Mouse (Mus musculus) adrenal gland, adult (tissue): ENCODE measurements around the gene Rims1.

Source experiments
- DNase-seq, 2 experiments: peaks; one replicate each; pipeline ENCODE4 v3.0.0; 2022 to 2023; ENCODE audit warnings: low spot score in 1 of 2; ENCODE audit not compliant: inconsistent age in 2 of 2

Gene Rims1

DNA sequence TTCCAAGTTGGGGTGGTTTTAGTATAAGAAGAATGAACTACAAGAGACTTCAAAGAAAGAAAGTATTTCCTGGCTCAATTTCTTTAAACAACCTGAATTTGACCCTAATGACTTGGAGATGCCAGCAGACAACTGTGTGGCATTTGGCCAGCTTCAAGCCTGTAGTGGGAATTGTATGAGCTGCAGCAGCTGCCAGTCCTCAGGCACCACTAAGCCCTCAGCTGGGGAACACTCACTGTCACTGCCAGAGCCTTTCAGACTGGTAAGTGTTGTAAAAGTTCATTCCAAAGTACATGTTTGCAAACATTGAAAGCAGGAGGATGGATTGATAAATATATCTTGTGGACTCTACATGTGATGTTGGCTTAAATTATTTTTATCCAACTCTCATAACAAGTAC lies 211.0 kb downstream of the Rims1 start:
- DNase-seq = no peak

DNA sequence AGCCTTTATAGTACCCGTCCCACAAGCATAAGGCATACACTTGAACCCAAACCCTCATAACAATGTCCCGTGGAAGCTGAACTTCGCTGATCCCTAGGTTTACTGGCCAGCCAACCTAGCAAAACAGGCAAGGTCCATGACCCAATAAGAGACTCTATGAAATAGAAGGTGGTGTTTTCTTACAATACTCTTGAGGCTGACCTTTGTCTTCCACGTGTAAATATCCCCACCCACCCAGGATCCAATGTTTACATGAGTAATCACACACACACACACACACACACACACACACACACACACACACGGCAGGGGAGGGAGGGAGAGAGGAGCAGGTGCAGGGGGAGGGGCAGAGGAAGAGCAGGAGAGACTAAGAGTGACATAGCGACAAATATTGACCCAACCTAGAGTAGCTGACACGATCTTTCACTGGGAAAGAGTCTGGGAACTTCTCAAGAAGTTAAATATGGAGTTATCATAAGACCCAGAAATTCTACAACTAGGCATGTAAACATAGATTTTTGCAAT lies 217.9 kb downstream of the Rims1 start:
- no peak for DNase-seq

DNA sequence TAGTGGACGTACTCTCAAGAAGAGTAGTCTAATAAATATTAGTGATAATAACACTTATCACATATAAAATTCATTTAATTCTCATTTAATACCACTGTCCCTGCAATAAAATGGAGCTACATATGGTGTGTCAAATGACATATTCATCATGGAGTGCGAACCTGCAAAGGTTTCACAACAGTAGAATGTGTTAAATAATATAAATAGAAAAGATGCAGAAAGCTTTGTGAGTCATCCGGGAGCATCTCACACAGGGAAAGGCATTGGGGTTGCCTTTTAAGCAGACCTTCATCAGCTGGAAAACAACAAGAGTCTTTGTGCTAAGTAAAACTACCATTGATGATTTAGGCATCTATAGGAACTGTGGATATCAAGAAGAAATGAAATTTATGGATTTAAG lies 220.2 kb downstream of the Rims1 start:
- DNase-seq = no peak

DNA sequence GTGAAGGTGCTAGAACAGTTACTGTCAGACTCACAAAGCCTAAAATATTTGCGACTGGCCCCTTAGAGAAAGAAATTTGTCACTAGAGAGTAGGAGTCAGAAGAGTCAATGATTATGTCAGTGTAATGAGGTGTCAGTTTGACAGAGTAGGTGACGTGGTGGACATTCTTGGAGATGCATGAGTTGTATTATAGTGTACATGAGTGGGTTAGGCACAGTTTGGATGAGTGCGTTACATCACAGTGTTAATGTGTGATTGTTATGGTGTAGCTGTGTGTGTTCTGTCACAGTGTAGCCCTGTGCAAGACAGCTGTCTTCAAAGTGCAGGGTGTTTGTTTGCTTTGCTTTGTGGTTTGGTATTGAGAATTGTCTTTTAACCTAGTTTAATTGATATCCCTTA lies 226.3 kb downstream of the Rims1 start:
- DNase-seq = no peak

DNA sequence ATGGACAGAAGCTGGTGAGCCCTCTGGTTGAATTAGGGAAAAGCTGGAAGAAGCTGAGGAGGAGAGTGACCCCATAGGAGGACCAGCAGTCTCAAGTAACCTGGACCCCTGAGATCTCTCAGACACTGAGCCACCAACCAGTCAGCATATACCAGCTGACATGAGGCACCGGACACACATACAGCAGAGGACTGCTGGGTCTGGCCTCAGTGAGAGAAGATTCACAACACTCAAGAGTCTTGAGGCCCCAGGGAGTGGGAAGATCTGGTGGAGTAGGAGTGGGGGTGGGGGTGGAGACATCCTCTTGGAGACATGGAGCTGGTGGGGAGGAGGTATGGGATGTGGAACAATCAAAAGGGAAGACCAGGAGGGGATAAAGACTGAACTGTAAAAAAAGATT lies 233.1 kb downstream of the Rims1 start:
- no peak for DNase-seq

DNA sequence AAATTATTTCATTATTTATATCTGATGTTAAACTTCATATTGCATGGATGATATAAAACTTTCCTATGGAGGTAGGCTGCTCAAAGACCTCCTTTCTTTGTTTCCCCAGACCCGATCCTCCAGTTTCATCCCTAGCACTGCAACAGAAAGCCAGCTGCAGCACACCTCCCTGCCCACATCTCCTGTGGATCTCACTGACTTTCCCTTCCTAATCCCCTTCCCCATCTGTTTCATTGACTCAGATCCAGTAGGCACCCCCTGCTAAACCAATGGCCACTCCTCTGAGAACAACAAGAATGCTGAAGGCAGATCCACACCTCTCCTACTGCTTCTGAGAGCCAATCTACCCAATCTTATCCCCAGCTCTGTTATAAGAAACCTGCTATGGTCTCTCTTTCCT lies 259.5 kb downstream of the Rims1 start:
- no peak for DNase-seq

DNA sequence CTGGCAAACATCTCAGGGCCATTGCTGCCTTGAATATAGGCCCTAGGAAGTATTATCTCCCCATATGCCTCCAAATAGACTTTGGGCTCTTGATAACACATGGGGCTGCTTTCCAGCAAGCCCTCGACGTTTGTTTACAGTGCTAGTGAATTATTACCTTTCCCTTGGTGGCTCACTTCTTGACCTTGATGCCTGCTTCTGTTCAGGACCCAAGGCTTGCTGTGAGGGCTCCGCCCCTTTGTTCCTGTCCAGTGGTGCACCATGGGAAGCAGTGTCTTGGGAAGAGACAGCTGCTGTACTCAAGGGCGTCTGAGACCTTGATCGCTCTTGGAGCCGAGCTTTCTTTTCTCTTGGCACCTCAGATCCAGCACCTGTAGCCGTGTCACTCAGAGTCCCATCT lies 267.7 kb downstream of the Rims1 start:
- DNase-seq = no peak

DNA sequence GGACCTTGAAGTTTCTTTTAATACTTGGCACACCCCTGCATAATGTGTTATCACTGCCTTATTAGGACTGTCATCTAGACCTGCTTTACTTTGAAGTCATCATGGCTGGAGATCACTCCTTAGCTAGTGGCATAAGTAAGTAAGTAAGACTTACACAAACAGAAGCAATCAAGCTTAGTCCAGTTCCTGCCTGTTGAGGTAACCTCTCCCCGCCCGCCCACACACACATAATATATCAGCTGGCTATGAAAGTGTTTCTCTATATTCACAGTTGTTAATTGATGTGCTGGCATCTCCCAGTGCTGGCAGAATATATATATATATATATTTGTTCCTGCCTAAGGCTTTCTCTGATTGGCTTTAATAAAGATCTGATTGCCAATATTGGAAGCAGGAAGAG lies 269.0 kb downstream of the Rims1 start:
- no peak for DNase-seq

DNA sequence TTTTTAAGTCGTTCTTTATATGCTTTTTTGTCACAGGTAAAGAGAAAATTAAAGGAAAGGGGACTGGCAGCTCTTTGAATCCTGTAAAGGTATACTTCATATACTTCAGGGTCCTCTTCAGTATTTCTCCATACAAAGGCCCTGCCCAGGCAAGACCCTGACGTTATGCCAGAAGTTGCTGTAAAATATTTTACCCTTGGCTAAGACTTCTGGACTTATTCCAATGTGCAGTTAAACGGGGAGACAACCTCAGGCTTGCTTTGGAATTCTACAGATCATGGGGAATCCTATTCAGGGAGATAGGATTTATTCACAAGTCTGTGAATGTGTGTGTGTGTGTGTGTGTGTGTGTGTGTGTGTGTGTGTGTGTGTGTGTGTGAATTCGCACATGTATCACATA lies 270.7 kb downstream of the Rims1 start:
- no peak for DNase-seq

DNA sequence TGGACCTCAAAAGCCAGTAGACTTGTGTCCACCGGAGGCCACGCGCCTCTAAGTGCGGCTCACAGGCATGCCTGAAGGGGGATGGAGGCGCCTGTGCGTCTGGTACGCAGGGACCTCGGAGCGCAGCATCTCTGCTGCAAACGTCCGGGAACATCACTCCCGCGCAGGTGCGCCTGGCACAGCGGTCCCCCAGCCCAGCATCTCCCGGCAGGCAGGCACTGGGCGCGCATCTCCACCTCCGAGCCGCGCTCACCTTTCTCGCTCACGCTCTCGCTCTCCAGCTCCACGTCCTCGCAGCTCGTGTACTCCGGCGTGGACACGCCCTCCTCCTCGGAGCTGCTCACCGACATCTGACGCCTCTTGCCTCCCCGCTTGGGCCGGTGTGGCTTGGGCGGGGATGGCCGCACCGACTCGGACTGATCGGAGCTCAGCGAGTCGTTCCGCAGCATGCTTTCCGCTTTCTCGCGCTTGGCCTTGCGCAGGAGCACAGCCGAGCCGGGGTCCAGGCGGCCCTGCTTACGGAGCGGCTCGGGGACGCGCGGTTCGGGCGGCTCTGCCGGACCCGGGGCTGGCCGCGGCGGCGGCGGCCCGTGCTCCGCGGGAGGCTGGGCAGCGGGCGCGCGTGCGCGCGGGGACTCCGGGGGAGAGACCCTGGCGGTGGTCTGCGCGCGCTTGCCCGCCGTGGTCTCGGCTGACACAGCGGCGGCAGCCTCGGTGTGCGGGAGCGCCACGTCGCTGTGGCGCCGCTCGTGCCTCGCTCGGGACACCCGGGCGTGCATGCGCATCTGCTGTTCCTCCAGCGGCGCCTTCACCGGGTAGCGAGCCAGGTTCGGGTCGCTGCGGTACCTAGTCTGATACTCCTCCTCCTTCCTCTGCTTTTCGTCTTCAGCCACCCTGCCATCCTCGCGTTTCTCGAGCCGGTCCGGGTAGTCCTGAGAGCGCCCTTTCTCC lies 272.4 kb downstream of the Rims1 start:
- no peak for DNase-seq

DNA sequence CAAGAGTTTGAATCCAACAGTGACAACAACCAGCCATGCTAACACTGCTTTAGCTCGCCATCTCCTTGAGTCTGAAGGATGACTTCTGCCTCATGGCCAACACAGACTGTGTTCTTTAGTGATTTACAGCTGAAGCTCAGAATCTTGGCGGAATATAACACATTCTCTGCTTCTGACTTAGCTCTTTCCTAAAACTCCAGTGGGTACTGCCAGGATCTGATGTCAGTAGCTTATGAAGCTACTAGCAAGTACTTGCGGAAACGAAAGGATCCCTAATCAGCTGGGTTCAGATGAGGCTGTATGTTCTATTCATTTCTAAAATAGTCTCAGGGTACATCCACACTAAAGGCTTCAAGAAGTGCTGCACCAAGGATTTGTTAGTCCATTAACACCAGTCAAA lies 290.7 kb downstream of the Rims1 start:
- no peak for DNase-seq

DNA sequence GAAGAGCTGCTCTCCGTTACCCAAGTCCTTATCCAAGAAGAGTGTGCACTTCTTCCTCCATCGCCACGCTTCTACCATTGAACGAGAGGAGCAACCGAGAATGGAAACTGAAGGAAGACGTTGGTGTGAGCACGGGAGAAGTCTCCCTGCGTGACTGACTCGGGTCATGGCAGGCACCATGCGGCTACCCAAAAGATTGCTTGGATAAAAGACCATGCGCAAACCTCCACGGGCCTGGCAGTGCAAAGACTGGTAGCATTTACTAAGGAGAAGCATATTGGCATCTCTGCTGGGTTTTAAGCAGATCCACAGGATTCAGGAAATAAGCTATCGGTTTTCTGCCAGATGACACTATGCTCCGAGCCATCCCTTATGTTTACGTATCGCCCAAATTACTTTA lies 293.4 kb downstream of the Rims1 start:
- DNase-seq = no peak

DNA sequence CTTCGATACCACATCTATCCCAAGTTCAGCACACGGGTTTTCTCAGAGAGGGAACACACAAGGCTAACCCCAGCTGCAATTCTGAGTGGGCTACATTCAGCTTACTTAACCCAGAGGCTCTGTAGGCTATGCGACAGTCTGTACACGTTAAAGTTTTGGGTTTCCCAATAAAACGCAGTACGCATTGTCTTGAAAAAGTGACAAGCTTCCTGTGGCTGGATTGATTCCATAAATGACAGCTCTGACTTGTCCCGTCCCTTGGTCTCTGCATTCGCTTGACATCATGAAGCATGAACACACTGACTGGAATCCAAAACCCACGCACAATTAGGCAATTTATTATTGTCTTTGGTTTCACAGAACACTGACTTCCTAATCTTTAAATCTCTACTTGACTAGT lies 294.2 kb downstream of the Rims1 start:
- no peak for DNase-seq

DNA sequence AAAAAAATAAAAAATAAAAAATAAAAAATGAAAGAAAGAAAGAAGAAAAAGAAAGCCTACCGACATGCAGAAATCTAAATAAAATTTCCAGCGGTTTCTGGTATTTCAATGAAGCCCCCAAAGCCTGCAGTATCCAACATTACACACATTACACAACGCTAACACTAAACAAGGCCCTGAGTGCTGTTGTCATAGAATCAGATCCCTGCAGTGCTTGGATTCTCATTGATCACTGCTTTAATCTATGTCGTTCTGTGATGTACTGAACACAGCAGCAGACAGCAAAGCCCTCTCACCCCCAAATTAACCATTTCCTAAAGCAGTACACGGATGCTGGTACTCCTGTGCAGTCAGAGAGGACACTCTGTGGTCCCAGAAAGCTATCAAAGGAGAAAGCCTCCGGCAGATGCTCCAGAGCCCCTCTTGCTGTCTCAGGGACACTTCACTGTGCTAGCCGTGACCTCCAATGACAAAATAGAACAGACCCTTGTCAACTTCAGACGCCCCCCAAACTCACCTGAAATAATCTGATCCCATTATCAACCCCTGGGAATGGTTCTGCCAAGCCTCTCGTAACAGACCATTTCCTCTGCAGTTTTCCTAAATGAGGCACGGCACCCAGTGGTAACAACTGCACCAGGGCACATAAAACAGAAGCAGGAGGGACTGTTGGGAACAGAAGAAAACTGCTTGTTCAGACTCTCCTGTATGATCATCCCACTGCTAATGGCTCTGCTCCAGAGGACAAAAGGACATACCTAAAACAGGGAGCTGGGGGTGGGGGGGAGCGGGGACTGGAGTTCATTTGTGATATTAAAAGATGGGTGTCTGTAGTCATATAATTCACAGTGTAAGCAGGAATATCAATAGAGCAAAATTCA lies 296.8 kb downstream of the Rims1 start:
- no peak for DNase-seq

DNA sequence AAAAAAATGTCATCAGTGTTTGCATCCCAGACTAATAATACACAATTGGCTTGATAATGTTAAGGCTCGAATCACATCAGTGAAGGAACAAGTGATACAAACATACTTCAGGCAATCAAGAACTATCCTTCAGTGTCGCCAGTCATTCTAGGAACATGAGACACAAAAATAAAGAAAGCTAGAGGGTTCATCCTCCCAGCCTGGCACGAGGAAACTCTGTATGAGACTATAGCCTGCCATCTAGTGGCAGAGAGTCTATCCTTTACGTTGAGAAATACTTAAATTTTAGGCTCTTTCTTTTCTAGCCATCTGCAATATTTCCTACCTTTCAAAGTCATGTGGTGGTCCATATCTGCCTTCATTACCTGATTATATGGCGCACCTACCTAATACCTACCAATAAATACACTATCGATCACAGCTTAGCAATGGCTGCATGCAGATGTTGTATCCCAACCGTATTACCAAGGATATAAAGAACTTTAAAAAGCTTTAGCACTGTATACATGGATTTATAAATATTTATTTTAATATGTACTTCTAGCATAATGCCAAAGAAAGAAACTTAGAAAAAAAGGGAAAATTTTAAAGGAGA lies 318.4 kb downstream of the Rims1 start:
- DNase-seq = no peak

DNA sequence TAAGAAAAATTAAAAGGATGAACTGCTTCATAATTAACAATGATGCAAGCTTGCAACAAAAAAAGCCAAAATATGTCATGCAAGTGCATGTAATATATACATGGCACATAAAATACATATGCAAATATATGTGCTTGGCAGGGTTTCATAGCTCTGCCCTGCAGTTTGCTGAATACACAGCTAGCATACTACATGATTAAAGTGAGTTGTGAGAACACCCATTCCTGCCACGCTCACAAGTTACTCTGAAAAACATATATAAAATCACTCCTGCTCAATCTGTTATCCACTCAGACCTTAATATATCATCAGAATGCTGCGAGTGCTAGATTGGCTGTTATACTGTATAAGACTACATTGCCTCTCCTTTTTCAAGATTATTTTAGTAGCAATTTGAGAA lies 329.6 kb downstream of the Rims1 start:
- DNase-seq = no peak

DNA sequence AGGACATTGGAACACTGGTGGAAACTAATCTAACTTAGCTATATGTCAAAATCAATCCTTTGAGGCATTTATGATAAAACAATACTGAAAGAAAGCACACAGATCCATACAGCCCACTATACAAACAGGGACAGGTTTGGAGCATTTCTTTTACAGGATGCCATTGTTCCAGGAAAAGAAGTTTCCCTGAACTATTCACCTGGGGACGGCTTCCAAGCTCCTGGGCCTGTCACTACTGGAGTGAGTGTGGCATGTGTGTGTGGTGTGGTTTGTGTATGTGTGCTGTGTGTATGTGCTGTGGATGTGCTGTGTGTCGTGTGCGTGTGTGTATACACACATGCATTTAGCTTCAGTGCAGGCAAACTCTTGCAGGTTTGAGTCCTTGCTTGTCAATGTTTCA lies 338.8 kb downstream of the Rims1 start:
- no peak for DNase-seq

DNA sequence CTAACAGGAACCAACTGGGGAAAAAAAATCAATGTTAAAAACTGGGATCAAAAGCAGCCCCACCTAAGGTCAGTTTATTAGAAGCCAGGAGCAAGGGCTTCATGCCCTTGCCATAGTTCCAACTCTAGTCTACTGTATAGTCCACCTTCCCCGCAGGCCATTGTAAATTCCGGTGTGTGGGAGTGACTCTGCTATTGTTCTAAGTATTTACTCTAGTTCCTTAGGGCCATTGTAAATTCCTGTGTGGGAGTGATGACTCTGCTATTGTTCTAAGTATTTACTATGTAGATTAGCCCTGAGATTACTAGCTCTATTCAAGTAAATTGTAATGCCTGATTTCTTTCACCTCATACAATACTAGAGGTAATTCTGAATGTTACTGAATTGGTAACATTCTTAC lies 339.2 kb downstream of the Rims1 start:
- DNase-seq = no peak

DNA sequence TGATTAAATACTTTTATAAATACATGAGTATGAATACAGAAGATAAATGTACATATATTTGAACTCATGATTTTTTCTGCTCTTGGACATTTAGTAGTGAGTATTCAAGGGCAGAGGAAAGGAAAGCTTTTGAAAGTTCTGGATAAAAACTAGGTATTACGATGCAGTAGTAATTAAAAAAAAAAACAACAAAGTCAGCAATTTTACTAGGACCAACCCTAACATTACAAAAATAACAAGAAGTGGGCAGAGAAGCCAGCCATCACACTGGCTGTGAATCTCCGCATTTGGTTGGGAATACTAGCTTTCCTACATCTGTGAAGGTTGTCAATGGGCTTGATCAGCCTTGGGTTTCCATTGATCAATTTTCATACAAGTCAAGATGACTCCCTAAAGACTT lies 381.8 kb downstream of the Rims1 start:
- DNase-seq = no peak

DNA sequence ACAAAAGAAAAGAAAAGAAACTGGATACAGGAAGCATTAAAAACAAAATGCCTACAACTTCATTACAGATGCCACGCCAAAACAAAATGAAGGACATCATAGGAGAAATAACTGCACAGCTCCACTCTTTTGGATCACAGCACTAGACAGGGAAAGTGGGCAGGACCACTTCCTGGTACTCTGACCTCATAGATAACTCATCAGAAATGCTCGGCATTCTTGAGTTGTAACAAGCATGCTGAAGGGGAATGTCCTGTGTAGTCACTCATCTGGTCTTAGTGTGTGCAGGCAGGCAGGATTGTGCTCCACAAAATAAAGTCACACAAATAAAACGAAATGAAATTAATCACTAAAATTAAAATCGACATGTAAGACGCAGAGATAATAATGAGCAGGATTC lies 383.7 kb downstream of the Rims1 start:
- DNase-seq = no peak

DNA sequence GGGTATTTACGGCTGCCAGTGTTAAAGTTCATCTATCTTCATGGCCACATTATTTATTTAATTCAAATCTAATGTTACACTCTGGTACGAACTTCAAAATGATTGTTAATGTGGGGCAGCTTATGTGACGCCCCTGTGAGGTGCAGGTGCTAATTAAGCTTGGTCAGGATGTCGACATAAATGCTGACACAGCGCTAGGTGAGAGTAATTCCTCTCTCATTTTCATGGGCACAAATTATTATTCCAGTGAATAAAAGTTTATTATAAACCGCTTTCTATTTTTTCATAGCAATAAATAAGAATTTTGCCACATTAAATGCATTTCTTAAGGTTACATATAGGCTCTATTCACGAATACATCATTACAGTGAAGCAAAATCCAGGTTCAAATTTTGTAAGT lies 395.6 kb downstream of the Rims1 start:
- DNase-seq = no peak

DNA sequence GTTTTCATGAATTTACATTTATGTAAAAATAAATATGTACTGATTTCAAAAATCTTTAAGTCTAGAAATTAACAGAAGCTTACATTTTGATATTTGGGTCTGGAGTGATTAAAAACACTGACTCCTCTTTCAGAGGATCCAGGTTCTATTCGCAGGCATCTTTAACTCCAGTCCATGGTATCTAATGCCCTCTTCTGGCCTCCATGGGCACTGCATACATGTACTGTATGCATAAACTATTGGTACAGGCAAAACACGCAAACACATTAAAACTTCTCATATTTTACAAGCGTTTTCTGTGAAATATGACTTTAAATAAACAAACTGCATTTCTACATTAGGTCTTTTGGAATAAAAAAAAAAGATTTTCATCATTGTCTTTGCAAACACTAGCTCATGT lies 419.4 kb downstream of the Rims1 start:
- DNase-seq = no peak
